Comparison of ENCODE assay signal across 8 mouse cellular contexts in genomic region chr6:83866423-83866822, GRCm38 (mm10). TPM values are rescaled to one million over a fixed set of nuclear protein-coding genes. Genes with fewer than 3 reads are reported as not detected.
DNase-seq lines count a peak whose midpoint lies in the region; ATAC-seq and TF ChIP-seq lines count a peak whose summit lies in the region.

No protein-coding gene starts in this region.

- no peaks in the 10 kb centered on the region for H3K36me3 ChIP-seq in forebrain, embryonic 11.5 days (ENCODE audit: control insufficient read depth, insufficient read depth, low read length)
- H3K36me3 ChIP-seq in intestine, embryonic 15.5 days: no peaks in the 10 kb centered on the region

- peak overlapping the region; percentile 98; the same call in 1 of the 2 replicates for H3K4me2 ChIP-seq in forebrain, embryonic 11.5 days (ENCODE audit: low read depth, low read length, severe bottlenecking)
- peak overlapping the region; percentile 100 for H3K4me2 ChIP-seq in intestine, embryonic 15.5 days (replicated peaks)

- no peak overlapping the region for H3K27ac ChIP-seq in forebrain, embryonic 11.5 days (ENCODE audit: low read depth, low read length)
- H3K27ac ChIP-seq in intestine, embryonic 15.5 days: no peak overlapping the region

- no peak overlapping the region for H3K9ac ChIP-seq in forebrain, embryonic 11.5 days (ENCODE audit: low read length)
- H3K9ac ChIP-seq in intestine, embryonic 15.5 days: no peak overlapping the region

- peaks cover 2% of the 10 kb centered on the region for H3K27me3 ChIP-seq in forebrain, embryonic 11.5 days (ENCODE audit: control insufficient read depth, insufficient read depth, low read length)
- H3K27me3 ChIP-seq in intestine, embryonic 15.5 days (replicated peaks): no peaks in the 10 kb centered on the region

- no peak for TF ChIP-seq POLR2A in lung, adult 2 months (IDR thresholded peaks at IDR 0.05; ENCODE audit: borderline replicate concordance, extremely low read depth, low read depth, low read length)

- H3K4me1 ChIP-seq in lung, adult 2 months (ENCODE audit: control insufficient read depth, insufficient read depth, low read length): peaks cover 3% of the 10 kb centered on the region; the same call in 1 of the 2 replicates
- no peaks in the 10 kb centered on the region; the same call in 1 of the 2 replicates for H3K4me1 ChIP-seq in forebrain, embryonic 11.5 days (replicated peaks; ENCODE audit: control insufficient read depth, insufficient read depth, low read length)
- 0 out of 2 replicates have a peak, but pooled peaks cover 3% of the 10 kb centered on the region for H3K4me1 ChIP-seq in intestine, embryonic 15.5 days (replicated peaks)

- no peaks in the 10 kb centered on the region for H3K9me3 ChIP-seq in forebrain, embryonic 11.5 days (ENCODE audit: control insufficient read depth, low read length)
- H3K9me3 ChIP-seq in intestine, embryonic 15.5 days: no peaks in the 10 kb centered on the region

- ATAC-seq in forebrain, embryonic 11.5 days (replicated peaks; ENCODE audit: low FRiP score): peak; percentile 6; the same call in 1 of the 2 replicates
- peak; percentile 31 for ATAC-seq in intestine, embryonic 15.5 days

- no peak overlapping the region for H3K4me3 ChIP-seq in lung, adult 2 months (replicated peaks; ENCODE audit: extremely low read depth, low read depth, low read length)
- H3K4me3 ChIP-seq in forebrain, embryonic 11.5 days (ENCODE audit: low read depth, low read length): peak overlapping the region; percentile 57
- H3K4me3 ChIP-seq in intestine, embryonic 15.5 days (replicated peaks): no peak overlapping the region

- peak; percentile 4 for DNase-seq in lung, adult 2 months
- DNase-seq in lung, postnatal 4 days: no peak
- DNase-seq in forebrain, embryonic 11.5 days (ENCODE audit: low spot score): peak; percentile 51
- peak; percentile 19 for DNase-seq in neural tube, embryonic 10.5 days (ENCODE audit: extremely low spot score, low spot score)
- DNase-seq in spleen, postnatal 14 days (ENCODE audit: low spot score in 2 of 2): no peak
- DNase-seq in gastrocnemius, postnatal 10 days: no peak
- DNase-seq in gastrocnemius, postnatal 25 days: no peak

- no peak for TF ChIP-seq CTCF in lung, adult 2 months (IDR thresholded peaks at IDR 0.05; ENCODE audit: insufficient read depth, low read length)

- 28% methylated on average over 4 of the region's 4 CpGs for WGBS in lung, adult 2 months
- WGBS in forebrain, embryonic 11.5 days: 37% methylated on average over 4 of the region's 4 CpGs
- 35% methylated on average over 4 of the region's 4 CpGs for WGBS in intestine, embryonic 15.5 days

RNA-seq across cellular contexts. Expression of gene Zfp638, which starts 0.5 kb away (rescaled TPM):
- 7.3 and 11.0 TPM in 2 replicates for polyA plus RNA-seq in lung, adult 2 months (2012; rRNA removed)
- 97.5 and 108 TPM in 2 replicates for polyA plus RNA-seq in forebrain, embryonic 11.5 days (2014; fragmentation: Nextera tagmentation; extraction: Ambion mirVana)
- 43.3 and 49.9 TPM in 2 replicates for polyA plus RNA-seq in intestine, embryonic 15.5 days (2015; fragmentation: Nextera tagmentation; extraction: Ambion mirVana)
- 10 to 100 TPM; 40.3 to 62.3 TPM for total RNA-seq in gastrocnemius, postnatal 10 days (2021)
- 10 to 100 TPM; 36.3 to 39.0 TPM for total RNA-seq in gastrocnemius, postnatal 25 days (2021)

RNA-seq across cellular contexts. Expression of gene Paip2b, which starts 34.9 kb away (rescaled TPM):
- 10.0 and 12.3 TPM in 2 replicates for polyA plus RNA-seq in lung, adult 2 months (2012; rRNA removed)
- 24.8 and 27.5 TPM in 2 replicates for polyA plus RNA-seq in forebrain, embryonic 11.5 days (2014; fragmentation: Nextera tagmentation; extraction: Ambion mirVana)
- polyA plus RNA-seq in intestine, embryonic 15.5 days (2015; fragmentation: Nextera tagmentation; extraction: Ambion mirVana): 15.7 and 15.9 TPM in 2 replicates
- 10 to 100 TPM; 30.5 to 36.5 TPM for total RNA-seq in gastrocnemius, postnatal 10 days (2021)
- 10 to 100 TPM; 62.8 to 68.1 TPM for total RNA-seq in gastrocnemius, postnatal 25 days (2021)

Comparison
In these comparisons a context has a peak if more than half of its experiments do, and no peak if none do; other contexts are left out.
1. DNase-seq: peak in lung, adult 2 months (single experiment), forebrain, embryonic 11.5 days (single experiment) and neural tube, embryonic 10.5 days (single experiment); none in lung, postnatal 4 days (0 of 2), spleen, postnatal 14 days (0 of 2), gastrocnemius, postnatal 10 days (single experiment) and gastrocnemius, postnatal 25 days (single experiment).